Mouse (Mus musculus): ENCODE results near the gene Sct. TPM values are rescaled to one million over a fixed set of nuclear protein-coding genes. Genes with fewer than 3 reads are reported as not detected.

Sct gene
- polyA plus RNA-seq, 1 experiment from 2014 or later = 5.4 TPM

DNA sequence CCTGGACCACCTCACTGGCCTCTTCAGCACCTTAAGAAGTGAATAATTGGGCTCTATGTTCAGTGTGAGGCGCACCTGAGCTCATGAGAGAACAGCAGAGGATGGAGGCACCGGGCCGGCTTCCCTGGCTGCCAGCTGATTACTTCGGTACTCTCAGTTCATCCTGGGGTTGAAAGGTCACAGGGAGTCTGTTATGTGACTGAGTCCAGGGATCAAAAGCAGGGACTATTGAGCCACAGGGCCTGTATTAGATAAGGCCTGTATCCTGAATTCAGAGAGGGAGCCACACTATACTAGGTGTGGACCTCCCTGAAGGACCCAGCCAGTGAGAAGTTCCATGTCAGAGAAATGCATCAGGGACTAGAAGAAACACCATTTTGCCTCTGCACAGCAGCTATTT is 25.6 kb upstream of the Sct start:
- Histone ChIP-seq H3K4me1 (no peaks in the 10 kb centered on the region), H3K27me3 (replicated peaks) (no peaks in the 10 kb centered on the region), H3K27ac (replicated peaks) (no peak overlapping the region), H3K36me3 (peaks cover 94% of the 10 kb centered on the region), H3K9ac (replicated peaks) (no peak overlapping the region), H3K4me2 (no peak overlapping the region), H3K9me3 (replicated peaks) (no peaks in the 10 kb centered on the region), H3K4me3 (replicated peaks) (no peak overlapping the region)
- 91% methylated on average over 4 of the region's 4 CpGs for WGBS
- no peak for ATAC-seq (ENCODE audit: low FRiP score)

DNA sequence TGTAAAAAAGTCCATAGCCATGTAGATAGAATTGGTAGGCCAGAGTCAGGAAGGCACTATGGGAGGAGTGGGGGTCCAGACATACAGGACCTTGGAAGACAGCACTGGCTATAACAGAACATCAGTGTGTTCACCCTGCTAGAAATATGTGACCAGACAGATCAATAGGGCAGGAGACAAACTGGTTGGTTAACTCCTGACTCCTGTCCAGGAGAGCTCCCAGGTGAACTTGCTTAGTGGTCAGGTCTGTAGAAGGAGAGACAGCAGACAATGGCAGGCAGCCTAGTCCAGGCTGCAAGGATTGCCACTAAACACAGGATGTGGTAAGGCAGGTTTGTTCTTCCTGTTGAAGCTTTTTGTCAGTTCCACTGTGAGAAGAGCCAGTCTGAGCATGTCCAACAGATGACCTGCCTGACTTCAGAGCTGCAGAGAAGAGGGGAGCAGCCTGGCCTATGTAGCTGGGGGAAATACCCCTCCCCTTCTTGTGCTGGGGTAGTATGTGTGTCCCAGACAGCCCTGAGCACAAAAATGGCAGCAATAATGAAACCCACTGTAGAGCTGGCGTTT is 23.9 kb upstream of the Sct start:
- no peaks in the 10 kb centered on the region for H3K27me3 ChIP-seq (replicated peaks)
- no peak for ATAC-seq (ENCODE audit: low FRiP score)
- H3K4me1 ChIP-seq = no peaks in the 10 kb centered on the region
- H3K36me3 ChIP-seq = peaks cover 89% of the 10 kb centered on the region
- no peak overlapping the region for H3K27ac ChIP-seq (replicated peaks)
- no peak overlapping the region for H3K9ac ChIP-seq (replicated peaks)
- no peaks in the 10 kb centered on the region for H3K9me3 ChIP-seq (replicated peaks)
- no peak overlapping the region for H3K4me2 ChIP-seq
- 94% methylated on average over 1 of the region's 1 CpGs for WGBS
- H3K4me3 ChIP-seq (replicated peaks) = no peak overlapping the region

DNA sequence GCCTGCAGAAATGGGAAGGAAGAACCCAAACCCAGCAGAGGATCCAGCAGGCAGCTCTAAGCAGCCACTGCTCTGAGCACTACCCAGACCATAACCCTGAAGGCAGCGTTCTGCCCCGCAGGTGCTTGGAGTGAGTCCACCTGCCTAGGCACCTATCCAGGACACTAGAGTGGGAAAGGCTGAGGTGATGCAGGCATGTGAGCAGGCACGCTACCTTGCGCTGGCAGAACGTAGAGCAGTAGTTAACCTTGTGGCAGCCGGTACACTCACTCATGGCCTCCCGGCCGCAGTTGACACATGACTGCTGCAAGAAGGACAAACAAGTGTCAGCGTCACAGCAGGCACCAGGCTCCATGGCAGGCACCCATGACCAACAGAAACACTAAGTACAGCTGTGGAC is 22.5 kb upstream of the Sct start:
- H3K9me3 ChIP-seq (replicated peaks) = no peaks in the 10 kb centered on the region
- H3K4me2 ChIP-seq = no peak overlapping the region
- H3K27ac ChIP-seq (replicated peaks) = no peak overlapping the region
- no peak for ATAC-seq (ENCODE audit: low FRiP score)
- H3K4me3 ChIP-seq (replicated peaks) = no peak overlapping the region
- no peaks in the 10 kb centered on the region for H3K27me3 ChIP-seq (replicated peaks)
- 96% methylated on average over 9 of the region's 9 CpGs for WGBS
- H3K4me1 ChIP-seq = no peaks in the 10 kb centered on the region
- peaks cover 86% of the 10 kb centered on the region for H3K36me3 ChIP-seq
- no peak overlapping the region for H3K9ac ChIP-seq (replicated peaks)

DNA sequence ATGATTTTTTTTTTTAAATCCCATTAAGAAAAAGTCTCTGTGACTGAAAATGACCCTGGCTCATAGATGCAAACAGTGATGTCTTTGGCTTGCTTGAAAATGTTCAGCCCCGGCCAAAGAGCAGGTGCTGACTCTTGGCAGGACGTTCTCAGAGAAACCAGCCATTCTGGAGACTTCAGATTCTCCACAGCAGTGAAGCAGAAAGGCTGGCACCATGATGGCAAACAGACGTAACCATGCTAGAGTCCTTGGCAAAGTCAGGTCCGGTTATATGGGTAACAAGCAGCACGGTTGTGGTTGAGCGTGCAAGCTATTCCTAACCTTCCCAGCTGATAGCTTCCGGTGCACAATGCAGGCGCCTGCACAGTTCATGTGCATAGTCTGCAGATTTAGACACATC is 20.2 kb upstream of the Sct start:
- no peak overlapping the region for H3K27ac ChIP-seq (replicated peaks)
- H3K27me3 ChIP-seq (replicated peaks) = peaks cover 17% of the 10 kb centered on the region
- H3K36me3 ChIP-seq = peaks cover 66% of the 10 kb centered on the region
- no peak for ATAC-seq (ENCODE audit: low FRiP score)
- no peak overlapping the region for H3K4me3 ChIP-seq (replicated peaks)
- H3K4me1 ChIP-seq = peaks cover 8% of the 10 kb centered on the region
- 96% methylated on average over 8 of the region's 8 CpGs for WGBS
- no peaks in the 10 kb centered on the region for H3K9me3 ChIP-seq (replicated peaks)
- H3K9ac ChIP-seq (replicated peaks) = no peak overlapping the region
- H3K4me2 ChIP-seq = no peak overlapping the region

DNA sequence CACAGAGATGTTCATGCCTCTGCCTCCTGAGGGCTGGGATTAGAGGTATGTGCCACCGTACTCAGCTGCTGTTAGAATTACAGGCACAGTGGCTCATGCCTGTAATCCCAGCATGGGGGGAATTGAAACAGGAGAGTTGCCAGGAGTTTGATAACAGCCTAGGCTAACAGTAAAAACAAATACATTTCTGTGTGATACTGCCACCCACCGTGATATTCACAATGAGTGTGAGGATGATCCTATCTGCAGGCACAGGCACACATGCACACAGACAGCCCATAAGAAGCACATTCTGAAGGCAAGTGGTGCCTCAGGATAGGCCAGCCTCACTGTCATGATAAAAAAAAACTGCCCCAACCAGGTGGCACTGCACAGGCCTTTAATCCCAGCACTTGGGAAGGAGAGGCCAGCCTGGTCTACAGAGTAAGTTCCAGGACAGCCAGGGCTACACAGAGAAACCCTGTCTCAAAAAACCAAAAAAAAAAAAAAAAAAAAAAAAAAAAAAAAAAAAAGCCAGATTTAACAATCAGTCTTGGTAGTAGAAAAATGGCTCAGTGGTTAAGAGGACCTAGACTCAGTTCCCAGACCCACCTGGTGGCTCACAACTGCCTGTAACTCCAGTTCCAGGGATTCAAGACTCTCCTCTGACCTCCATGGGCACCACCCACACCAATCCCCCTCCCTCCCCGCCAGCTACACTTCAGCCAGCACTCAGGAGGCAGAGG is 19.2 kb upstream of the Sct start:
- WGBS = 69% methylated on average over 3 of the region's 3 CpGs
- Histone ChIP-seq H3K27ac (replicated peaks) (no peak overlapping the region), H3K27me3 (replicated peaks) (peaks cover 28% of the 10 kb centered on the region), H3K9me3 (replicated peaks) (no peaks in the 10 kb centered on the region), H3K9ac (replicated peaks) (no peak overlapping the region), H3K4me3 (replicated peaks) (no peak overlapping the region), H3K4me2 (no peak overlapping the region), H3K4me1 (peaks cover 16% of the 10 kb centered on the region), H3K36me3 (peaks cover 55% of the 10 kb centered on the region)
- ATAC-seq (ENCODE audit: low FRiP score) = no peak

DNA sequence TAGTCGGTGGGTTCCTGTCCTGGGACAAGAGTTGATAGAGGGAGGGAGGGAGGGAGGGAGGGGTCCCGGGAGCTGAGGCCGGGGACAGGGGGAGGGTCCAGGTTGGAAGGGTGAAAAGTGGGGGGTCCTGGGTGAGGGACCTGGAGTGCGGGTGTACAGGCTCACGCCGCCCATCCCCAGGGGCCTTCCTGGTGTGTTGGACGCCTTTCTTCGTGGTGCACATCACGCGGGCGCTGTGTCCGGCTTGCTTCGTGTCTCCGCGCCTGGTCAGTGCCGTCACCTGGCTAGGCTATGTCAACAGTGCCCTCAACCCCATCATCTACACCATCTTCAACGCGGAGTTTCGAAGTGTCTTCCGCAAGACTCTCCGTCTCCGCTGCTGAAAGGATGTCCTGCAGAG is 15.5 kb upstream of the Sct start:
- H3K9ac ChIP-seq (replicated peaks) = no peak overlapping the region
- H3K4me3 ChIP-seq (replicated peaks) = peak overlapping the region; percentile 34; the same call in 1 of the 2 replicates
- no peak for ATAC-seq (ENCODE audit: low FRiP score)
- peak overlapping the region; percentile 71 for H3K4me2 ChIP-seq
- peaks cover 23% of the 10 kb centered on the region for H3K36me3 ChIP-seq
- peaks cover 31% of the 10 kb centered on the region for H3K4me1 ChIP-seq
- WGBS = 8% methylated on average over 22 of the region's 22 CpGs
- no peak overlapping the region for H3K27ac ChIP-seq (replicated peaks)
- peaks cover 58% of the 10 kb centered on the region for H3K27me3 ChIP-seq (replicated peaks)
- no peaks in the 10 kb centered on the region for H3K9me3 ChIP-seq (replicated peaks)

DNA sequence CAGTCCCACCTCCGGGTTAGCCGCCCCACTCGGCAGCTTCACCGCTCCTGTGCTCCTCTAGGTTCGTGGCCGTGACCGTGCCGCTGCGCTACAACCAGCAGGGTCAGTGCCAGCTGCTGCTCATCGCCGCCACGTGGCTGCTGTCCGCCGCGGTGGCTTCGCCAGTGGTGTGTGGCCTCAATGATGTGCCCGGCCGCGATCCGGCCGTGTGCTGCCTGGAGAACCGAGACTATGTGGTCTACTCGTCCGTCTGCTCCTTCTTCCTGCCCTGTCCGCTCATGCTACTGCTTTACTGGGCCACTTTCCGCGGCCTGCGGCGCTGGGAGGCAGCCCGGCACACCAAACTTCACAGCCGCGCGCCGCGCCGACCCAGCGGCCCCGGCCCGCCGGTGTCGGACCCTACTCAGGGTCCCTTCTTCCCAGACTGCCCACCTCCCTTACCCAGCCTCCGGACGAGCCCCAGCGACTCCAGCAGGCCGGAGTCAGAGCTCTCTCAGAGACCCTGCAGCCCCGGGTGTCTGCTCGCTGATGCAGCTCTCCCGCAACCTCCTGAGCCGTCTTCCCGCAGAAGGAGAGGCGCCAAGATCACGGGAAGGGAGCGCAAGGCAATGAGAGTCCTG is 15.0 kb upstream of the Sct start:
- Histone ChIP-seq H3K36me3 (peaks cover 18% of the 10 kb centered on the region), H3K4me1 (peaks cover 31% of the 10 kb centered on the region), H3K4me2 (peak overlapping the region; percentile 71), H3K9me3 (replicated peaks) (no peaks in the 10 kb centered on the region), H3K27me3 (replicated peaks) (peaks cover 59% of the 10 kb centered on the region), H3K4me3 (replicated peaks) (peak overlapping the region; percentile 34), H3K9ac (replicated peaks) (peak overlapping the region; percentile 34; the same call in 1 of the 2 replicates), H3K27ac (replicated peaks) (no peak overlapping the region)
- ATAC-seq (ENCODE audit: low FRiP score) = 0 out of 2 replicates have a peak, but pooled peaks have one; percentile 51
- under 1% methylated on average over 51 of the region's 53 CpGs for WGBS

DNA sequence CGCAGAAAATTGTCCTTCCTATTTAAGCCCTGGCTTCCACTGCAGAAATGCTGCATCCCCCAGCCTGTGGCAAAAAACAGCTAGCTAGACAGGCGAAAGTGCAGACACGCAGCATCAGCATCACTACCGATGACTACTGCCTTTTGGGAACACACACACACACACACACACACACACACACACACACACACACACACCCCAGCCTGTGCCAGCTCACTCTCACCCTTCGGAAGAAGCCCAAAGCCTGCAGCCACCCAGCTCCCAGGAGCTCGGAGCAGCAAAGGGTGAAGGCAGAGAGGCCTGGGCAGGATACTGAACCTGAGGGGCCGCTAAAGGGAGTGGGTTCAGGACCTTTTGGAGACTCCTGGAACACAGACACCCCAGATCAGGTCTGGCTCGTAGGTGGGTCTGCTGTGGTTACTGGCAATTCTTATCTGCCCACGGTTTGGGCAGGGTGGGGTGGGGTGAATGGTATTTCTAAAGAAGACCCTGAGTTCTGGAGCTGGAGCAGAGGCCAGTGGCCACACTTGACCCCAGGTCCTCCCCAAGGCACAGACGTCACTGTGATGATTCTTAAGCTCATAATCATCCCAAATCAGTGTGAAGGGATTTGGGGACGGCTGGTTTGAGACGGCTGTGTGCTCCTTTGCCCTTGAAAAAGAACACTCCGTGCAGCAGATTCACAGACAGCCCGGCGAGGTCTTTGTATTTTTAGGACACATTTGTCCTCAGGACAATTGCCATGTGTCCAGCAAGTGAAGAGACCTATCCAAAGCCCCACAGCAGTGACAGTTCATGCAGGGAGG is 13.9 kb upstream of the Sct start:
- 32% methylated on average over 15 of the region's 15 CpGs for WGBS
- peak overlapping the region; percentile 52 for H3K4me3 ChIP-seq (replicated peaks)
- H3K4me2 ChIP-seq = peak overlapping the region; percentile 99
- no peak overlapping the region for H3K27ac ChIP-seq (replicated peaks)
- no peaks in the 10 kb centered on the region for H3K9me3 ChIP-seq (replicated peaks)
- H3K27me3 ChIP-seq (replicated peaks) = peaks cover 59% of the 10 kb centered on the region
- peaks cover 31% of the 10 kb centered on the region for H3K4me1 ChIP-seq
- H3K9ac ChIP-seq (replicated peaks) = peak overlapping the region; percentile 64; the same call in 1 of the 2 replicates
- no peak for ATAC-seq (ENCODE audit: low FRiP score)
- peaks cover 10% of the 10 kb centered on the region; the same call in 1 of the 2 replicates for H3K36me3 ChIP-seq

DNA sequence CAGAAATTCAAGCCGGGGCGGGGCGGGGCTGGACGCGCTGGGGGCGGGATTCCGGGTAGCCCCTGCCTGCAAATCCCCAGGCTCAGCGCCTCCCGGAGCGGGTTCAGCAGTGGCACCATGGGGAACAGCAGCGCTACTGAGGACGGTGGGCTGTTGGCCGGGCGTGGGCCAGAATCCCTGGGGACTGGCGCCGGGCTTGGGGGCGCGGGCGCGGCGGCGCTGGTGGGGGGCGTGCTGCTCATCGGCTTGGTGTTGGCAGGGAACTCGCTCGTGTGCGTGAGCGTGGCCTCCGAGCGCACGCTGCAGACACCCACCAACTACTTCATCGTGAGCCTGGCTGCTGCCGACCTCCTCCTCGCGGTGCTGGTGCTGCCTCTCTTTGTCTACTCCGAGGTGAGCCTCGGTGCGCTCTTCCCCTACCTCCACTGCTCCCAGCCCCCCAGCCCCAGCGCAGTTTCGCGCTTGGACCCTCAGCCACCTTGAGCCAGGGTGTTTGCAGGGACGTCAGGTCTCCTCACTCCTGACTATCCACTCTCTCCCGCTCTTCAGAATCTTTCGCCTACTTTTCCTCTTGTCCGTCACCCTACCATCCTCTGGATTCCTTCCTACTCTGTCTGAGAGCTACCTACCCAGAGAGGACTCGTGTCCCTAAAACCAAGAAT is 13.1 kb upstream of the Sct start, which contains the start of gene Drd4:
Gene Drd4 (plus strand): TSS at position 86 of the 662 bp plus-strand sequence.
- H3K27ac ChIP-seq (replicated peaks) = no peak within 1 kb of the TSS
- peak within 1 kb of the TSS; percentile 52 for H3K4me3 ChIP-seq (replicated peaks)
- peaks cover 59% of the 10 kb centered on the region for H3K27me3 ChIP-seq (replicated peaks)
- WGBS = 2% methylated on average over 43 of the region's 46 CpGs
- H3K36me3 ChIP-seq = 0 out of 2 replicates have a peak, but pooled peaks cover 3% of the 10 kb centered on the region
- H3K4me2 ChIP-seq = peak within 1 kb of the TSS; percentile 99
- peak within 1 kb of the TSS; percentile 64 for H3K9ac ChIP-seq (replicated peaks)
- no peaks in the 10 kb centered on the region for H3K9me3 ChIP-seq (replicated peaks)
- peak; percentile 36; the same call in 1 of the 2 replicates for ATAC-seq (ENCODE audit: low FRiP score)
- H3K4me1 ChIP-seq = peaks cover 31% of the 10 kb centered on the region

DNA sequence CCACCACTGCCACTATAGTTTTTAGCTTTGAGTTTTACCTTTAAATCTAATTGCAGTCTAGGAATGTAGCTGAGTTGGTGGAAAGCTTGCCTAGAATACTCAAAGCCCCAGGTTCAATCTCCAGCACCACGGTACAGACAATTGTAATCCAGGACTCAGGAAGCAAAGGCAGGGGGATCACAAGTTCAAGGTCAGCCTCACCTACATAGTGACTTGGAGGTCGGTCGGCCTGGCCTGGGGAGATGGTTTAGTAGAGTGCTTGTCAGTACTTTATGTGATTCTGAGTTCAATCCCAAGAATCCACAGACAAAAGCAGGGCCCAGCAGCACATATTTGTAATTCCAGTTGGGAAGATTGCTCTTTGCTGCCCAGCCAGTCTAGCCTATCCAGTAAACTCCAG is 9.1 kb upstream of the Sct start:
- Histone ChIP-seq H3K36me3 (no peaks in the 10 kb centered on the region), H3K9ac (replicated peaks) (no peak overlapping the region), H3K9me3 (replicated peaks) (no peaks in the 10 kb centered on the region), H3K27me3 (replicated peaks) (peaks cover 31% of the 10 kb centered on the region), H3K27ac (replicated peaks) (no peak overlapping the region), H3K4me3 (replicated peaks) (no peak overlapping the region), H3K4me1 (peaks cover 15% of the 10 kb centered on the region), H3K4me2 (no peak overlapping the region)
- no peak for ATAC-seq (ENCODE audit: low FRiP score)
- WGBS = 96% methylated on average over 3 of the region's 3 CpGs

DNA sequence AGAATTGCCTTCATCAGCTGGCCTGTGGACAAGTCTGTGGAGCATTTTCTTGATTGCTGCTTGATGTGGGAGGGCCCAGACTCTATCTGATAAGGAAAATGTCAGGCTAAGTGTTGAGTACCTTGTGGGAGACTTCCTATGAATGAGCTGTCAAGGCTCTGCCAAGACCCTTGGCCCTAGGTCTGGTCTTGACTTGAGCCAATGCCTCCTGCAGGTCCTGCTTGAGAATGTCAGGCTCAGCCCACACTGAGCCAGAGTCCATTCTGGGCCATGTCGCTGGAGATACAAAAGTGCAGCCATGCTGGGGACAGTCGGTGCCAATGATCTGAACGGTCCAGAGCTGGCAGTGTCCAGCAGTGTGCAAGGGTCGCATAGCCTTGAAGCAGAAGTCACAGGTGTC is 3.8 kb upstream of the Sct start:
- H3K36me3 ChIP-seq = no peaks in the 10 kb centered on the region
- no peak overlapping the region for H3K27ac ChIP-seq (replicated peaks)
- no peak overlapping the region for H3K4me3 ChIP-seq (replicated peaks)
- H3K27me3 ChIP-seq (replicated peaks) = peaks cover 11% of the 10 kb centered on the region
- no peak for ATAC-seq (ENCODE audit: low FRiP score)
- no peak overlapping the region for H3K9ac ChIP-seq (replicated peaks)
- H3K4me1 ChIP-seq = peaks cover 12% of the 10 kb centered on the region
- WGBS = 86% methylated on average over 4 of the region's 4 CpGs
- H3K4me2 ChIP-seq = no peak overlapping the region
- H3K9me3 ChIP-seq (replicated peaks) = no peaks in the 10 kb centered on the region

Data from neural tube, embryonic 15.5 days (tissue).